Mouse (Mus musculus) myocyte (in vitro differentiated cells): ENCODE measurements around the gene Rpl35. TPM values are rescaled to one million over a fixed set of nuclear protein-coding genes. Genes with fewer than 3 reads are reported as not detected.
A peak's percentile ranks its signal among the peaks of the same experiment; 100 is the strongest.

ENCODE experiments used
- H3K27me3 ChIP-seq: one replicate; pipeline ENCODE4 v1.6.1; 2011; ENCODE audit not compliant: control insufficient read depth, insufficient read depth, insufficient read length
- H3K36me3 ChIP-seq: one replicate; pipeline ENCODE4 v1.6.1; 2011; ENCODE audit not compliant: control insufficient read depth, insufficient read depth
- H3K4me2 ChIP-seq: one replicate; pipeline ENCODE4 v1.6.1; 2011; ENCODE audit warnings: low read depth, control low read depth
- H3K4me3 ChIP-seq: one replicate; pipeline ENCODE4 v1.5.1; 2011; ENCODE audit warnings: mild to moderate bottlenecking, control low read depth, moderate library complexity
- H3K79me2 ChIP-seq: one replicate; pipeline ENCODE4 v1.6.1; 2011; ENCODE audit not compliant: control insufficient read depth, insufficient read depth
- H3ac ChIP-seq: one replicate; pipeline ENCODE4 v1.6.1; 2011; ENCODE audit not compliant: control insufficient read depth, insufficient read length
- CEBPB ChIP-seq: IDR thresholded peaks from 2 replicates; pipeline ENCODE4 v1.6.1; 2011; ENCODE audit warnings: mild to moderate bottlenecking, moderate library complexity; ENCODE audit not compliant: poor library complexity, insufficient read depth, severe bottlenecking
- E2F4 ChIP-seq: IDR thresholded peaks from one replicate; pipeline ENCODE4 v1.6.1; 2011; ENCODE audit warnings: mild to moderate bottlenecking, control low read depth, moderate library complexity; ENCODE audit not compliant: insufficient read depth
- MAX ChIP-seq: IDR thresholded peaks from one replicate; pipeline ENCODE4 v1.6.1; 2011; ENCODE audit warnings: low read depth, mild to moderate bottlenecking, control low read depth
- MYOD1 ChIP-seq, 3 experiments: IDR thresholded peaks; one replicate each; pipeline ENCODE4 v1.6.1; 2011; ENCODE audit warnings: control low read depth in 2 of 3, low read depth in 2 of 3, mild to moderate bottlenecking in 2 of 3, moderate library complexity in 1 of 3; ENCODE audit not compliant: insufficient read length in 2 of 3, control insufficient read depth in 1 of 3
- MYOG ChIP-seq, 3 experiments: IDR thresholded peaks; one replicate each; pipeline ENCODE4 v1.6.1; 2011; ENCODE audit warnings: control low read depth in 2 of 3, low read depth in 2 of 3, mild to moderate bottlenecking in 2 of 3; ENCODE audit not compliant: insufficient read length in 2 of 3, control insufficient read depth in 1 of 3, insufficient read depth in 1 of 3
- POLR2A ChIP-seq: IDR thresholded peaks from one replicate; pipeline ENCODE4 v1.6.1; 2011; ENCODE audit warnings: low read depth, mild to moderate bottlenecking, control low read depth, moderate library complexity; ENCODE audit not compliant: insufficient read length
- POLR2AphosphoS2 ChIP-seq: IDR thresholded peaks from one replicate; pipeline ENCODE4 v1.6.1; 2011; ENCODE audit warnings: low read depth, control low read depth; ENCODE audit not compliant: insufficient read length
- REST ChIP-seq: IDR thresholded peaks from one replicate; pipeline ENCODE4 v1.6.1; 2011; ENCODE audit warnings: mild to moderate bottlenecking, control low read depth, moderate library complexity; ENCODE audit not compliant: insufficient read depth, insufficient read length
- SRF ChIP-seq: IDR thresholded peaks from one replicate; pipeline ENCODE4 v1.6.1; 2011; ENCODE audit warnings: low read depth; ENCODE audit not compliant: control insufficient read depth, insufficient read length
- TCF12 ChIP-seq: IDR thresholded peaks from one replicate; pipeline ENCODE4 v1.6.1; 2011; ENCODE audit warnings: mild to moderate bottlenecking, control low read depth; ENCODE audit not compliant: poor library complexity, insufficient read depth, severe bottlenecking
- TCF3 ChIP-seq: IDR thresholded peaks from one replicate; pipeline ENCODE4 v1.6.1; 2011; ENCODE audit warnings: low read depth, control low read depth; ENCODE audit not compliant: insufficient read length
- USF1 ChIP-seq: IDR thresholded peaks from one replicate; pipeline ENCODE4 v1.6.1; 2011; ENCODE audit warnings: low read depth, mild to moderate bottlenecking, control low read depth, moderate library complexity
- polyA plus RNA-seq: library from polyadenylated mRNA; unstranded; fragments of >200 nt; fragmentation: generic; extraction: Trizol; gene quantifications from one replicate; pipeline ENCODE4 v1.2.1, GENCODE M21; 2012; ENCODE audit warnings: missing spikeins

Gene Rpl35
- polyA plus RNA-seq, 1 experiment: 1,480 TPM

DNA sequence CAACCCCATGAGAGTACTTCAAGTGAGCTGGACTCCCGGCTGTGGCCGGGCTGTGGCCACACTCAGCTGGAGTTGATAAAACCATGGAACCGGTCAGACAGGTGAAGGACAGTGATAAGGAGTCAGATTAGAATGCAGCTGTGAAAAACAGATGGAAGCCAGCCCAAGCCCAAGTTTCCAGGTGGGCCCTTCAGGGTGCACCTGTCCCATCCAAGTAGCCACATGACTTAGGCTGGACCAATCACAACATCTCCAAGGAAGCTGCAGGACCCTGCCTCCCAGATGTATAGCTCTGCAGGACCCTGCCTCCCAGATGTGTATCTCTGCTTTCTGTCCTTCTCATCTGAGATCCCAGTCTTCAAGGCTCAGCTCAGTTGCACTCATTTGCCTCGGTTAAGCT is 13.4 kb downstream of the Rpl35 start:
- no peak overlapping the region for H3K4me2 ChIP-seq
- H3K79me2 ChIP-seq: no peaks in the 10 kb centered on the region
- H3K27me3 ChIP-seq: no peaks in the 10 kb centered on the region
- H3ac ChIP-seq: no peak overlapping the region
- H3K36me3 ChIP-seq: no peaks in the 10 kb centered on the region
- TF ChIP-seq E2F4: no peak
- no peak for TF ChIP-seq POLR2AphosphoS2
- no peak for TF ChIP-seq TCF12
- no peak for TF ChIP-seq USF1
- no peak for TF ChIP-seq CEBPB
- no peak for TF ChIP-seq TCF3
- TF ChIP-seq MYOD1 (IDR thresholded peaks at IDR 0.05; ENCODE audit: control insufficient read depth in 1 of 3, insufficient read length in 2 of 3, low read depth in 2 of 3): no peak
- TF ChIP-seq MAX: no peak
- no peak for TF ChIP-seq POLR2A
- TF ChIP-seq REST: no peak
- no peak for TF ChIP-seq SRF
- TF ChIP-seq MYOG (IDR thresholded peaks at IDR 0.05; ENCODE audit: control insufficient read depth in 1 of 3, insufficient read depth in 1 of 3, insufficient read length in 2 of 3, low read depth in 2 of 3): no peak
- no peak overlapping the region for H3K4me3 ChIP-seq

DNA sequence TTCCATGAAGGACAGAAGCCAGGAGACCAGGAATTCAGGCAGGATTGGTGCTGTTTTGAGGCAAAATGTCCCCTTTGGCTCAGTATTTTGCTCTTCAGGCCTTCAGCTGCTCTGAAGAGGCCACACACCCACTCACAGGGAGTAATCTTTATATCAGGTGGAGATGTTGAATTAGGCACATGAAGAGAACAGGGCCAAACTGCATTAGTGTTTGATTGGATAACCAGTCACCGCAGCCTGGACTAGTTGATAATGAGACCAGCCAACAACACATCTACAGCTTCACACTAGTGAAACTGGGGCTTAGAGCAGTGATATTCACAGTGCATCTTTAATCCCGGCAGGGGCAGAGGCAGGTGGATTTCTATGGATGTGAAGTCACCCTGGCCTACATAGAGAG is 16.5 kb downstream of the Rpl35 start:
- TF ChIP-seq REST (no peak), USF1 (no peak), SRF (no peak), MAX (no peak), POLR2A (no peak), MYOD1 (IDR thresholded peaks at IDR 0.05; ENCODE audit: control insufficient read depth in 1 of 3, insufficient read length in 2 of 3, low read depth in 2 of 3) (no peak), TCF3 (no peak), TCF12 (no peak), E2F4 (no peak), POLR2AphosphoS2 (no peak), CEBPB (no peak), MYOG (IDR thresholded peaks at IDR 0.05; ENCODE audit: control insufficient read depth in 1 of 3, insufficient read depth in 1 of 3, insufficient read length in 2 of 3, low read depth in 2 of 3) (no peak)
- Histone ChIP-seq H3K27me3 (no peaks in the 10 kb centered on the region), H3K36me3 (no peaks in the 10 kb centered on the region), H3ac (no peak overlapping the region), H3K4me2 (no peak overlapping the region), H3K79me2 (no peaks in the 10 kb centered on the region), H3K4me3 (no peak overlapping the region)

DNA sequence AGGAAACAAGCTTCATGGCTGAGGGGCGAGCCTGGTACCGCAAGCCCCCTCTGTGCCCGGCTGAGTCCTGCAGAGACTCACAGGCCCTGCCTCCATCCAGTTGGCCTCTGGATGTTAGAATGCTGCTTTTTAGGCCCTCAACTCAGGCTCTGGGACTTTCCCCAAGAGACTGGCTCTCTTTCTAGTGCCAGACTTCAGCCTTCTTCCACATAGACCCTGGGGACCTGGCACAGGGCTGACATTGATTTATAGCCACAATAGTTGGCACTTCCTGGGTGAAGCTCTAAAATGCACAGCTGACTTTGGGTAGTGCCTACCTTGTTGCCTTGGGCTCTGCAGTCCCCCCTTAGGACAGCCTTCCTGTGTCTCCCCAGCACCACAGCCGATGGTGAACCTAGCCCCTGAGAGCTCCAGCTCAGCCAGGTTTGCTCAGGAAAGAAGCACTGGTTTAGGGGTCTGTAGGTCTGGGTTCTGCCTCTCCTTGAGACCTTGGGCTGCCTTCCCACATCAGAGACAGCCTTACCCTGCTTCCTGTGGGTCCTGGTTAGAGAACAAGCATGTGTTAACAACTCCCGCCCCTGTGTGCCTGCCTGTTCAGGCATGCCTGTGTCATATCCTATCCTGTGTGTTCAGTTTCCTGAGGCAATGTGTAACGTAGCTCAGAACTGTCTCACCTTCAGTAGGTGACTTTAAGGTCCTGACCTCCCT is 17.5 kb downstream of the Rpl35 start:
- no peak for TF ChIP-seq MAX
- no peak for TF ChIP-seq POLR2AphosphoS2
- no peak for TF ChIP-seq SRF
- TF ChIP-seq REST: no peak
- no peak for TF ChIP-seq CEBPB
- TF ChIP-seq TCF3: no peak
- no peak for TF ChIP-seq MYOG (IDR thresholded peaks at IDR 0.05; ENCODE audit: control insufficient read depth in 1 of 3, insufficient read depth in 1 of 3, insufficient read length in 2 of 3, low read depth in 2 of 3)
- no peak for TF ChIP-seq USF1
- TF ChIP-seq TCF12: no peak
- TF ChIP-seq POLR2A: no peak
- H3K4me2 ChIP-seq: peak overlapping the region; percentile 60
- no peaks in the 10 kb centered on the region for H3K79me2 ChIP-seq
- no peaks in the 10 kb centered on the region for H3K27me3 ChIP-seq
- H3ac ChIP-seq: no peak overlapping the region
- no peaks in the 10 kb centered on the region for H3K36me3 ChIP-seq
- H3K4me3 ChIP-seq: no peak overlapping the region

DNA sequence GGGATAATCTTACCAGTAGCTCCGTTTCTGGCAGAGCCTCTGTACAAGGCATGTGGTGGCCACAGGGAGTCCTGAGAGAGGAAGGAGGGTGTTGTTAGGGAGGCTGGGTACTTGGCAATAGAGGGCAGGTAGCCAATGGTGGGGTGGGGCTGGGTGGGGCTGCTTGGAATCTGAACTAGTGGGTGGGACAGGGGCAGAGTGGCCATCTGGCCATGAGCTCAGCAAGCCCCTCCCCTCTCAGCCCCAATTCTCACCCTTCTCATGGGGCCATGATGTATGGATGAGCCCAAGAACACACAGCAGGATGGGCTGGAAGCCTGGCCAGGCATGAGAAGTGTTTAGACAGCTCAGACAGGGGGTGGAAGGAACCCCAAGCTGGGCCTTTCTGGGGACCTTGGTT is 18.1 kb downstream of the Rpl35 start:
- no peak overlapping the region for H3ac ChIP-seq
- H3K4me3 ChIP-seq: no peak overlapping the region
- H3K27me3 ChIP-seq: no peaks in the 10 kb centered on the region
- no peaks in the 10 kb centered on the region for H3K79me2 ChIP-seq
- H3K36me3 ChIP-seq: no peaks in the 10 kb centered on the region
- TF ChIP-seq MYOG (IDR thresholded peaks at IDR 0.05; ENCODE audit: control insufficient read depth in 1 of 3, insufficient read depth in 1 of 3, insufficient read length in 2 of 3, low read depth in 2 of 3) (peak in 1 of 3 experiments; percentile 63), USF1 (no peak)
- H3K4me2 ChIP-seq: peak overlapping the region; percentile 60

DNA sequence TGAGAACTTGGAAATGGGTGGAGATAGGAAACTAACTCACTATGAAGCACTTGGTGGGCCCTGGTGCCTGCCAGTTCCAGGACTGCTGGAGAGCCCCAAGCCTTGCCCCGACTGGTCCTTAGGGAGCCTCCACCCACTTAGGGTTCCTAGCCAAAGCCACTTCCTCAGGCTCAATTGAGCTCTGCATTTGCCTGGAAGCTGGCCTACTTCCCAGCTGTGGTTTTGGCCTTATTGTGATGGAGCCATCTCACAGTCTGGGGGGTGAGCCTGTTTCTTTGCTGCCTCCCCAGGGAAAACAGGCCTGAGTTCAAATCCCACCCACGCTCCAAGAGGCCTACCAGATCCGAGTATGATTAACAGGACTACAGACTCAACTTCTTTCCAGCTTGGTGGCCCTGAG is 18.8 kb downstream of the Rpl35 start:
- Histone ChIP-seq H3K27me3 (no peaks in the 10 kb centered on the region), H3K4me3 (no peak overlapping the region), H3K36me3 (no peaks in the 10 kb centered on the region), H3K79me2 (no peaks in the 10 kb centered on the region), H3ac (no peak overlapping the region), H3K4me2 (peak overlapping the region; percentile 50)
- TF ChIP-seq TCF3 (no peak), MYOD1 (IDR thresholded peaks at IDR 0.05; ENCODE audit: control insufficient read depth in 1 of 3, insufficient read length in 2 of 3, low read depth in 2 of 3) (peak in 1 of 3 experiments; percentile 42), CEBPB (peak; percentile 28; the same call in 1 of the 2 replicates), MYOG (IDR thresholded peaks at IDR 0.05; ENCODE audit: control insufficient read depth in 1 of 3, insufficient read depth in 1 of 3, insufficient read length in 2 of 3, low read depth in 2 of 3) (peak in 1 of 3 experiments; percentile 64), MAX (no peak), USF1 (no peak), SRF (peak; percentile 53)
